Mouse (Mus musculus): Measurements from ENCODE around the gene Gm4981.
"Not testable (repeated sequence)": the region's sequence is repeated elsewhere in the genome, so short reads cannot be mapped to it uniquely, and the experiment has no call there.

The Gm4981 gene

GRCm38 (mm10) chr10:58223161-58223560, 13.3 kb downstream of the Gm4981 start:
- not testable (repeated sequence) for DNase-seq (ENCODE audit: low spot score in 2 of 2)

- not testable (repeated sequence) for DNase-seq (ENCODE audit: low spot score in 2 of 2)
These were observed 14.9 kb downstream of the Gm4981 start for GRCm38 (mm10) chr10:58221571-58221970.

- no peak for DNase-seq (ENCODE audit: low spot score in 2 of 2)
These were observed 15.8 kb downstream of the Gm4981 start for GRCm38 (mm10) chr10:58220726-58221125.

GRCm38 (mm10) chr10:58217366-58217765, 19.1 kb downstream of the Gm4981 start:
- DNase-seq (ENCODE audit: low spot score in 2 of 2), result no peak

- no peak for DNase-seq (ENCODE audit: low spot score in 2 of 2)
These were observed 21.1 kb downstream of the Gm4981 start for GRCm38 (mm10) chr10:58215353-58215752.

- DNase-seq (ENCODE audit: low spot score in 2 of 2), result no peak
These were observed 21.6 kb downstream of the Gm4981 start for GRCm38 (mm10) chr10:58214934-58215333.

GRCm38 (mm10) chr10:58214497-58214896, 22.0 kb downstream of the Gm4981 start:
- DNase-seq (ENCODE audit: low spot score in 2 of 2), result no peak

GRCm38 (mm10) chr10:58212230-58212629, 24.3 kb downstream of the Gm4981 start:
- no peak for DNase-seq (ENCODE audit: low spot score in 2 of 2)

- no peak for DNase-seq (ENCODE audit: low spot score in 2 of 2)
These were observed 25.3 kb downstream of the Gm4981 start for GRCm38 (mm10) chr10:58211213-58211612.

- no peak for DNase-seq (ENCODE audit: low spot score in 2 of 2)
These were observed 26.0 kb downstream of the Gm4981 start for GRCm38 (mm10) chr10:58210514-58210913.

- no peak for DNase-seq (ENCODE audit: low spot score in 2 of 2)
These were observed 26.6 kb downstream of the Gm4981 start for GRCm38 (mm10) chr10:58209710-58210467.

- DNase-seq (ENCODE audit: low spot score in 2 of 2), result no peak
These were observed 29.7 kb downstream of the Gm4981 start for GRCm38 (mm10) chr10:58206639-58207404.

GRCm38 (mm10) chr10:58205986-58206385, 30.5 kb downstream of the Gm4981 start:
- no peak for DNase-seq (ENCODE audit: low spot score in 2 of 2)
